Mouse (Mus musculus) kidney, postnatal 36 days (tissue): ENCODE data around the gene Med11.
A peak's percentile ranks its signal among the peaks of the same experiment; 100 is the strongest.
"Not testable (repeated sequence)": the region's sequence is repeated elsewhere in the genome, so short reads cannot be mapped to it uniquely, and the experiment has no call there.

Source experiments
- DNase-seq, 2 experiments: peaks; one replicate each; pipeline ENCODE4 v3.0.0; 2021 to 2022; ENCODE audit warnings: mixed read lengths in 2 of 2

The Med11 gene

DNA sequence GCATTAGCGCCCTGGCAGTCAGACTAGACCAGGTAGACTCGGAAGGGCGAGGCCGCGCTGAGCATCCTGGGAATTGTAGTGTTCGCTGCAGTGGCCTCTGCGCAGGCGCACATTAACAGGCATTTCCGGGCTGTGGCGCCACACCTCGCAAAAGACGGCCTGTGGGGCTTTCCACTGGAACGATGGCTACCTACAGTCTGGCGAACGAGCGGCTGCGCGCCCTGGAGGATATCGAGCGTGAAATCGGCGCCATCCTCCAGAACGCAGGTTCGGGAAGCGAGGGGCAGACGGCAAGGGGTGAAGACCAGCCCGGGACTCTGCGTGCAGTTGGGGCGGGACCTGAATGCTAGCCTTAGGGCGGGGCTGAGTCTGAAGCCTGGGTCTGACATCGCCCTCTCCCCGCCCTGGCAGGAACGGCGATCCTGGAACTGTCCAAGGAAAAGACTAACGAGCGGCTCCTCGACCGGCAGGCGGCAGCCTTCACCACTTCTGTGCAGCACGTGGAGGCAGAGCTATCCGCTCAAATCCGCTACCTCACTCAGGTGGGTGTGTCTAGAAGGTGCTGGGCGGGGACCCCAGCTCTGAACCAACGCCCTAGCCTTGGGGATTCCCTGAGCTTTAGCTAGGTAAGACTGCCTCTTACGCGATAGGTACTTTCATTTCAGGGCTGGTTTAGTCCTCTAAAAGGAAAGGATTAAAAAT lies at the start of gene Med11:
Gene Med11 (plus strand): TSS at position 123 of the 702 bp plus-strand sequence.
- DNase-seq: peak; percentile 99

DNA sequence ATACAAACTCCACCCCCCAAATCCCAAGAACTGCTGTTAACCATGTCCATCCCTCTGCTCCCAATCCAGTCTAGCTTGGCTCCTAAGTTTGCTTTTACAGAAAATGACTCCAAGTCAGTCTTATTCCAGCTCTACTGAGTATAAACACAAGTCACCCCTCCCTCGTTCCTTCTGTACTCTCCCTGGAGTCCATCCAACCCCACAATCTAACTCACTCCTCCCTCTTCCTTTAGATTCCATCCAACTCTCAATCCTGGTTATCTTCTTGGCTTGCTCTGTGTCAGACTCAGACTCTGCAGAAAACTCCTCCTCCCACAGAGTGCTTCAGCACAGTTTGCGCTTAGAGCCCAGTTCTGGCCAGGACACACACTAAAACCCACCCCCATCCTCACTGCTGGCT lies 48.1 kb upstream of the Med11 start:
- DNase-seq: peak in 1 of 2 experiments; percentile 16

DNA sequence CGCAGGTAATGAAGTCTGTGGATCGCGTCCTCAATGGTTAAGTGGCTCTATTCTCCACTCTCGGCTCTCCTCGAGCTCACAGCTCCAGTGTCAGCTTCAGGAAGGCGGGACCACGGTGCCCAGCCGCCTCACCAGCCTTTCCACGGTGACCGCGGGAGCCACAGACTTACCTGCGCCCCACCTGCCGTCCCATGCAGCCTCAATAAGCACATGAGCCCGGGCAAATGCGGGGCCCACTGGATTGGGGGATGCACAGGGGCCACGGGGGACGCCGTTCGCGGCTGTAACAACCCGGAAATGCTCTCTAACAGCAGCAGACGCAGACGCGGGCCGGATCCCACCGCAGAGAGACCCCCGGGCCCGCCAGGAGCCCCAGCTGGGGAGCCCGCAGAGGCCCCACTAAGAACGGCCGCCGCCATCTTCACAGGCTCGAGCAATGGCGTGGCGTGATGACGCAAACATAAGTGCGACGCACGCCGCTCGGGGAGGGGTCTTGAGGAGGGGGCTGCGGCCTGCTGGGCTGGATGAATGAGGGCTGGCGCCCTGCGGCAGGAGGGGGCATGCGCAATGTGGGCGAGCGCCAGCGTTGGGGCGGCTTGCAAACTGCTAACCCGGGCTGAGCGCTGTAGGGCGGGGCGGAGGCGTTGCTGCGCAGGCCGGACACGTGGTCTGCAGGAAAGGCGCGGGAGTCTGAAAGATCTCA lies 42.0 kb upstream of the Med11 start, which contains the start of gene Pelp1:
Gene Pelp1 (minus strand): TSS at position 438 of the 703 bp plus-strand sequence.
- peak; percentile 82 to 88 for DNase-seq

DNA sequence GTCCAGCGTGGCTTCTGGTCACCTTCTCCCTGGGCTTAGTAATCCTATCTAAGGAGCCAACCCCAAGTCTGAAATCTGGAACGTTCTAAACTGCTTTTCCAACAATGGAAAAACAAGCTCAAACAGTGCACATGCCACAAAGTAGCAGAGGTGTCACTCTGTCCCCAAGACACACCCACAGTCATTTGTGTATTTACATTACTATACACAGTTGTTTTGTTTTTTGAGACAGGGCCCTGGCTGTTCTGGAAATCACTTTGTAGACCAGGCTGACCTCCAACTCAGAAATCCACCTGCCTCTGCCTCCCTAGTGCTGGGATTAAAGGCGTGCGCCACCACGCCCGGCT lies 41.4 kb upstream of the Med11 start:
- DNase-seq: no peak

DNA sequence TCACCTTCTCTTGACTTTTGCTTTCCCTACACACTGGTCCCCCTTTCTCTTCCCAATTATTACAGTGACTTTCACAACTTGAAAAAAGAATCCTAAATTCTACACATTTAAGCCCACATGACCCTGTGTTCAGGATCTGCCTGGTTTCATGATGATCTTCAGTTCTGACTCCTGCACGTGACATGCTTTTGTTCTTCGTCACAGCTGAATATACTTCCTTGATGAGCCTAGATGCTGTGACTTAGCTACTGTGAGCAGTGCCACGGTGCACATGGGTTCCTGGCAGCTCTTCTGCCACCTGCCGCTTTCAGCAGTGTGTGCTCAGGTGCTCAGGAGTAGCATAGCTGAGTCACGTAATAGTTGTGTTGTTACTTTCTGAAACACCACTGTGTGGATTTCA lies 39.1 kb upstream of the Med11 start:
- DNase-seq: no peak

DNA sequence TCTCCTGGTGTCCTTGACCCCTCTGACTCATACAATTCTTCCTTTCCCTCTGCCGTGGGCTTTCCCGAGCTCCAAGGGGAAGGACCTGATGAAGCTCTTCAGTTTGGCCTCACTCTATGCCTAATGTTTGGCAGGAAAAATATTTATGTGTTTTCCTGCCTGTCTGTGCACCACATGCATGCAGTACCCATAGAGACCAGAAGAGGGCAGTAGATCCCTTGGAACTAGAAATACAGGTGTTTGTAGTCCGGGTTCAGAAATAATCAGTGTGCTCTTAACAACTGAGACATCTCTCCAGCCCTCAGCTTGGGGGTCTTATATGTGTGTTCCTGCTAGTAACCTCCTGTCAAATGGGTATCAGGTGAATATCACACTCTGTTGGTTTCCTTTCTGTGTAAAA lies 37.8 kb upstream of the Med11 start:
- DNase-seq: peak; percentile 80 to 91

DNA sequence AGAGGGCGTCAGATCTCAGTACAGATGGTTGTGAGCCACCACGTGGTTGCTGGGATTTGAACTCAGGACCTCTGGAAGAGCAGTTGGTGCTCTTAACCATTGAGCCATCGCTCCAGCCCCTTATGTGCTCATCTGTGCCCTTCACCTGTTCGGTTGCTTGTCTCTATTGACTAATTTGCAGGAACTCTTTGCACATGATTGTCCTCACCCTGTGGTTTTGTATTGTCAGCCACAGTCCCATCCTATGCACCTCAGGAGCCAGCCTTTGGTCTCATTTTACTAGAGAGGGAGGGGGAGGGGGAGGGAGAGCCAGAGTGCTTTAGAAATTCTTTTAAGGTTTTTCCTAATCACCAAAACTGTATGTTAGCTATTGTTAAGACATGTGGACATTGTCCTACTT lies 33.5 kb upstream of the Med11 start:
- DNase-seq: no peak

DNA sequence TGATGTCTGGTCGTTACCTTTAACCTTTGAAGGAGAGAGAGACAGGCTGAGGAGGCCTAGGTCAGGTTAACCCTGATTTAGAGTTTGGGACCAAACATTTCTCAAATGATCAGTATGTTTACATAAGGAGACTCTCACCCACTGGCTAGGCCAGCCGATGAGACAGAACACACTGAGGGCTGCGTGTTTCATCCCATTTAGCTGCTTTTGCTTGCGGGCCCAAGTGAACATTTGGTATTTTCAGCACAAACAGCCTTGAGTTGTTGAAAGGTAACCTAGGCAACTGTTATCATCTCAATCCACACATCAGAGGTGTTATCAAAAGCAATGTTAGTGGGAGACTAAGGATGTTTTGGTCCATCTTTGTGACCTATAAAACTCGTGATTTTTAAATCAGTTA lies 32.2 kb upstream of the Med11 start:
- DNase-seq: no peak

DNA sequence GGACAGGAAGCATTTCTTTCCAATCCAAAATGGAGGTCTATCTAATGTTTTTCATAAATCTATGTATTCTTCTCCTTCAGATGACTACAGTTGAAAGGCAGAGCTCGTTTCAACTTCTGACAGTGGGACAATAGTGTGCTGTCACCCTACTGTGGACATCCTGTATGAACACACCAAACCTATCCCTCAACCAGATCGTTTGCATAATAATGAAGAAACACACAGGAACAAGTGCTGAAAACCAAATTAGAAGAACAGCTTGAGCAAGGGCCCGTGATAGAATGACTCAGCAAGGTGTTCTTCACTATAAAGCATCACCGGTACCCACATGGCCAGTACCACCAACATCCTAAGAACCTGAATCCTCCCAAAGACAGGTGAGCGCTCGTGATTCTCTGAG lies 25.1 kb upstream of the Med11 start:
- not testable (repeated sequence) for DNase-seq

DNA sequence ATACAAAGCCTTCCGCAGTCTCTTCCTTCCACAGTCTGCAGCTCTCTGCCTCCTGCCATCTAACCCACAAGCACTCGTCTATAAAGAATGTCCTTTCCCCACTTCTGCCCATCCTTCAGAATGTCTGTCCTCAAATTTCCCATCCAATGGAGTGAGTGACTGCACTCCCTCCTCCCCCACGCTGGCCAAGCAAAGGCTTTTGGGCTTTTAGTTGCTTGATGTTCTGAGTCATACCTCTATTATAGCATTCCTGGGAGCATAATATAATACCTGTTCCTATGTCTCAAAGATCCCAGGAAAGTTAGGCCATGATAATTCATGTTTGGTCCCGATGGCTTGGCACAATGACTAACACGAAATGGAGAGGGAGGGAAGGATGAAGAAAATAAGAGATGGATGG lies 20.1 kb upstream of the Med11 start:
- DNase-seq: no peak

DNA sequence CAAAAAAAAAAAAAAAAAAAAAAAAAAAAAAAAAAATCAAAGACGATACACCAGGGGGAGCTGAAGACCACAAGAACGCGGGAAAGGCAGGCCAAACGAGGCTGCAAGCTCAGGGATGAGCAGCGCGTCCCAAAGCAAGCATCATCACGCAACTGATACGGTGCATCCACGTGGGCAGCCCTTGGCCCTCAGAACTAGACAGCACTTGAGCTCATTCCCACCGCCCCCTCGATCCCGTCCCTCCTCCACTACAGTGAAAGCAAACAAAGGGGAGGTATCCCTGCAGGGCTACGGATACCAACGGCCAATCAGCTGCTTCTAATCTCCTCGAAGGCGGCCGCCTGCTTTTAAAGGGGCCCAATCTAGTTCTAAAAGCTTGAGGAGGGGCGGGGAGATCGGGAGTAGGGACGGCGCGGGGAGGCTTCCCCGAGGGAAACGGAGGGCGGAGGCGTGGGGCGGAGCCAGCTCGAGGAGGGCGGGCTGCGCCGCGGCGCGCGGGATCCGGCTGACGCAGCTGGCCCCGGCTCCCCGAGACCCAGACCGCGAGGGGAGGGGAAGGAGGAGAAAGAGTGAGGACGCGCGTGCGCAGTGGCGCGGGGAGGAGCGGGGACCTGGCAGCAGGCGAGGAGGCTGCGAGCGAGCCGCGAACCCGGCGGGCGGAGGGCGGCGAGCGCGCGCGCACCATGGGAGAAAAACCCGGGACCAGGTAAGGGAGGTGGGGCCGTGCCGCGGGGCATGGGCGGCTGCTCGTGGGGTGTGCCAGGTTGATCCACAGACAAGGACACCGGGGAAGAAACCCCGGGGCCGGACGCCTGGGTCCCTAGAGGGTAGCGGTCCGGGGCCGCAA lies 19.4 kb upstream of the Med11 start, which contains the start of gene Arrb2:
Gene Arrb2 (plus strand): TSS at position 588 of the 847 bp plus-strand sequence.
- DNase-seq: peak; percentile 98 to 99

DNA sequence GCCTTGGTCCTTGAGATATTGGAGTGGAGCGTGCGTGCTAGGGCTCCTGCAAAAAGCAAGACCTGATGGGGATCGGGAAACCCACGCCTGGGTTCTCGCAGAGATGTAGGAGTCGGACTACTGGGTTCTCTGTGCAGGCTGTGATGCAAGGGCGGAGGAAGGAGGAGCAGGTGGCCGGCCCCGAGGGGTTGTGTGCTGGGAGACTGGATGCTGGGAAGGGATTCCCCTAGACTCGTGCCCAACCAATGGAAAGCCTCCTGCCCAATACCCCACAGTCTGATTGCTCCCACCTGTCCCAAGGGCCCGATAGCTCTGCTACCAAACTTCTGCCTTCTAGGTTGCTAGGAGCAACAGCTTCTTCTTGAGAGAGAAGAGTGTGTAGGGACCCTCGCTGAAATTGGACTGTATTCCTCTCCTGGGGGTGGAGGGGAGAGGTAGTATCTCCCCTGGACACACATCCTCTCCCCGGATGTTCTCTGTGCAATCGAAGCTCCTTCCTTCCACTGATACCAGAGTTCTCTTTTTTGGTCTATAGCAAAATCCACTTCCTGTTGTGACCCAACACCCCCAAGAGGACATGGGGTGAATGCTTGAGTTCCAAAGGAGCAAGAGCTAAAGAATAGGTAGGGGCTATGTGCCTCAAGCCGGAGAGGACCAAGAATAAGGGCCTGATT lies 18.7 kb upstream of the Med11 start:
- no peak for DNase-seq

DNA sequence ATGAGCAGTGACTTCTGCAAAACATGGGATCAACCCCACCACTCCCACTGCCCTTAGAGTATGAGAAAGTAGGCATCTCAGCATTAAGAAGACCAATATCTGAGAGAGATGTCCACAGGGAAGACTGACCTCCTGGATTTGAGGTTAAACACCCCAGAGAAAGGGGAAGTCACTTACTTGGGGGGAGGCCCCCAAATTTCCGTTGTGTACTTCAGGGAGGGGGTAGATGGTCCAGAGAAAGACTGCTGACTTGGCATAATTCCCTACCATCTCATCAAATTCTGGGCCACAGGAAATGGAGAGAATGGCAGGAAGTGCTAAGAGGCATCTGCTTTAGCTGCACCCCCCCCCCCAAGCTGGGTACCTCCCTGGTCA lies 18.2 kb upstream of the Med11 start:
- DNase-seq: no peak

DNA sequence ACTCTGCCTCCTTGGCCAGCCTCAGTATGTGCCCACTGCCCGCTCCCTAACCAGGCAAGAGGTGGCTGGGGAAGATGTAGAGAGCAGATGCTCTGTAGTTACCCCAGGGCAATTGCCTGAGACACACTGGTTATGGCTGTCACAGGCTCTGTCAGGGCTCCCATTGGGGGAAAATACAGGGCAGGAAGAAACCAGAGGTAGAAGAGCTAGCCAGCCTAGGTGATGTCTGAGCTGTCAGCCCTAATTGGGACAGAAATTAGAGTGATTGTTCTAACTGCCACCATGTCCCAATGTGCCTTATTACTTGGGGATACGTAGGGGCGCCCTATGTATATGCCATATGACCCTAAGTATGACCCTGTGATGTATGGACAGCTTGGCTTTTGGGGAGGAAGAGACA lies 17.8 kb upstream of the Med11 start:
- no peak for DNase-seq

DNA sequence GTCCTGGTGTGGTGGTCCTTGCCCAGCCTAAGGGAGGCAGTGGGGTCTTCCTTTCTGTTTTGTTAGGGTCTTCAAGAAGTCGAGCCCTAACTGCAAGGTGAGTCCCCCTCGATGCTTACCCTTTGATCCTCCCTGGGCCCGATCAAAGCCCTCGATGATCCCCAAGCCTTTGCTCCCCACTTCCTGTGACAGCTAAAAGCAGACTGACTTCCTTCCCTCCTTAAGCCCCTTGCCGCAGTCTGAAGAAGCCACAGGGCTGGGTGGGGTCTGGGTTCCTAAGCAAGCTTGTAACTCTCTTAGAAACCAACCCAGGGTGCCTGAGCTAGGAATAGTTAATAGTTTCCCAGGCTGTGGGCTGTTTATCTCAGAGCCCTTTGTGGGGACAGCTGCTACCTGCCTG lies 16.2 kb upstream of the Med11 start:
- no peak for DNase-seq

DNA sequence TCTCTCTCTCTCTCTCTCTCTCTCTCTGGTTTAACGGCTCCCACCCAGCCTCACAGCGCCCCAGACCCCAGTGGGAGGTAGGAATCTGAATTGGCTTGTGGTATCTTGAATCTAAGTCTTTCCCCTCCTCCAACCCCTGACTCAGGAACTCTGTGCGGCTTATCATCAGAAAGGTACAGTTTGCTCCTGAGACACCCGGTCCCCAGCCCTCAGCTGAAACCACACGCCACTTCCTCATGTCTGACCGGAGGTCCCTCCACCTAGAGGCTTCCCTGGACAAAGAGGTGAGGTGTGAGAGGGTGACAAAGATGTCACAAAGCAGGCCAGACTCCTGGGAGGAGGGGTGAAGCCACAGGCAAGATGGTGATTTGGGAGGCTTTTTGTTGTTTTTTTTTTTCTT lies 14.3 kb upstream of the Med11 start:
- no peak for DNase-seq

DNA sequence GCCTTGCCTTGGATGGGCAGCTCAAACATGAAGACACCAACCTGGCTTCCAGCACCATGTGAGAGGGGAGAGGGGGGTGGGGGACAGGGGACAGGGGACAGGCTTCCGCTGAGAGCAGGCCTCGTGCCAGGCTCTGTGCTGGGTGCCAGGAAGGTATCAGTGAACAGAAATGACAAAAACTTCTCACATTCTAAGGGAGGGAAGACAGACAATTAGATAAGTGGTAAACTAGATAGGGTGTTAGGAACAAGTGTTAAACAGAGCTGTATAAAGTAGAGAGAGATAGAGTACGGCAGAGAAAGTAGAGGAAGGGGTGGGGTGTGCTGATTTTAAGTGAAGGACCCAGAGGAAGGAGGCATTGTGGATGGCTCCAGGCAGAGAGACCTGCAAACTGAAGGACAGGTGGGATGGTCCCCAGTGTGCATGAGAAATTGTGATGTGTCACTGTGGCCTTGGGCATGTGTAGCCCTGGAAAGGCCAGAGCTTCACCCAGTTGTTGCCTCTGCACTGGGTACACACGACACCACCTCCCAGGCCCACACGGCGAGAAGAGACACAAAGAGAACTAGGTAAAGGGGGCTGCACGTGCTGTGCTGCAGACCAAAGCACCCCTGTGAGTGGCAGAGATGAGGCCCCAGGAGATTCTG lies 12.9 kb upstream of the Med11 start:
- no peak for DNase-seq

DNA sequence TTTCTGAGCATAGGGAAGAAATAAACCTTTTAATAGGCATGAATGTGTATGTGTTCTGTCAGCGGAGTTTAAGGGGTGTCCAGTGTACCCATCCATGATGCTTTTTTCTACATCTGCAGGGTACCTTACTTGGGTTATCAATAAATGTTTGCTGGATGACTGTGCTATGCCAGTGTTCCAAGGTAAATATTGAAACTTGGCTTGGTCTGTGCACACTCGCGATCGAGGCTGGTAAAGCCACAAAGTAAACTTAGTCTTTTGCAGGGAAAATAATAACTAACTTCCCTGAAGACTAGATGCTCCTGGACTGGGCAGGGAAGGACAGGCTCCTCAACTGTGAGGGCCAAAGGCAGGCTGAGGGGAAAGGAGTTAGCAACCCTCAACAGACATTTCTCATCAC lies 11.1 kb upstream of the Med11 start:
- DNase-seq: no peak

DNA sequence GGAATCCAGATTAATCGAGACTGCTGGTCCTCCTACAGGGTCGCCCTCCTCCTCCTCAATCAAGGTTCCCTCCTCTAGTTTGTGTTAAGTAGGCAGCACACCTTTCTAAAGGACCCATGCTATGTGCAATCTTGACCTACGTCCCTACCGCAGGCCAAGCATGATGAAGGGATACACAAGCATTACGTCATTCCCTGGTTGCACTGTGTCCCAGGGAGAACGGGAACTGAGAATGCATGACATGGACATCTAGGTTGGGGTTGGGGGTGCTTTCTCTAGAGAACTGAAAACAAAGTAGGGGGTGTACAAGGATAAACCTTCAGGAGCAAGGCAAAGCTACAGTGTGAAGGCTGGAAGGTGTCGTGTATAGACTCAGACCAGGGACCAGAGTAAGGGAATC lies 9.8 kb upstream of the Med11 start:
- no peak for DNase-seq

DNA sequence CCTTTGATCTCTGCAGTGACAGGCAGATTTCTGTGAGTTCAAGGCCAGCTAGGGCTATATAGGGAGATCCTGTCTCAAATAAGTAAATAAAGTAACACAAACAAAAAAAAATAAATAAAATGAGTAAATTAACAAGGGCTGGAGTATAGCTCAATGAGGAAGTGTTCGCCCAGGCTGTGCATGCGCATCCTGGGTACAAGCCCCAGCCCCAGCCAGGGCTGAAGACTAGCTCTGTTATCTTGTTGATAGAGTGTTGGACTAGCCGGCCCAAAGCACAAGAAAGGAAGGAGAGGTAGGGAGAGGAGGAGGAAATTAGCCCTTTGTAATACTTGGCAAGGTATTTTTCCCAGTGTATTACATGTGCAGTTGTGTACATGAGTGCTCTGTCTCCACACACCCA lies 7.8 kb upstream of the Med11 start:
- DNase-seq: no peak

DNA sequence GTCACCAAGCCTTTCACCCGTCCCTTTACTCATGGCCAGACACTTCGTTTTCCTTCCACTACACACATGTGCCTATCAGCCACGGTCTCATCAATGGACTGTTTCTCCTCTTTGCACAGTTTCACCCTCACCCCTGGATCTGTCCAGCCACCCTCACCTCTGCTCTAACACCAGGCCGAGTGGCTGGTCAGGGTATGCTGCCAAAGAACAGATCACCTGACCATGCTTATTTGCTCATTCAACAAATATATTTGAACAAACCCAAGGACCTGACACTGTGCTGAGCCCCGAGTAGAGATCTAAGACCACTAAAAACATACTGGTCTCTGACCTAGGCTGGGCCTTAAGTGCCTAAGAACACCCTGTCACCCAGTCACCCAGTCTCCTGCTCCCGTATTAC lies 7.1 kb upstream of the Med11 start:
- no peak for DNase-seq

DNA sequence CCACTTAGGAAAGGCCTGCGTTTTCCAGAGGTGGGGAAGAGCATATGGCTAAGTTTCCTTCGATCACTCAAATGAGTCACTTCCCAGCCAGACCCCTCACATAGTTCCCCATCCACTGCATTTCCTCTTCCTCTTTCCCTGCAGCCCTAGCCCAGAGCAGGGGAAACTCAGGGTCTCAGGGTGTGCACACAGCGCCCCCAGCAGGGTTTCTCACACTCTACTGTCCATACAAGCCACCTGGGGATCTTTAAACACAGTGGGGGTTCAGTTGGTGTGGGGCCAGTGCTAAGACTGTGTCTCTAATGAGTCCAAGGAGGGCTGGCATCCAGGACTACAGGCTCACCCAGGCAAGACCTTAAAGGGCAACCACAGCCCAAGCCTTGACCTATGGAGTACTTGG lies 5.0 kb upstream of the Med11 start:
- DNase-seq: no peak

DNA sequence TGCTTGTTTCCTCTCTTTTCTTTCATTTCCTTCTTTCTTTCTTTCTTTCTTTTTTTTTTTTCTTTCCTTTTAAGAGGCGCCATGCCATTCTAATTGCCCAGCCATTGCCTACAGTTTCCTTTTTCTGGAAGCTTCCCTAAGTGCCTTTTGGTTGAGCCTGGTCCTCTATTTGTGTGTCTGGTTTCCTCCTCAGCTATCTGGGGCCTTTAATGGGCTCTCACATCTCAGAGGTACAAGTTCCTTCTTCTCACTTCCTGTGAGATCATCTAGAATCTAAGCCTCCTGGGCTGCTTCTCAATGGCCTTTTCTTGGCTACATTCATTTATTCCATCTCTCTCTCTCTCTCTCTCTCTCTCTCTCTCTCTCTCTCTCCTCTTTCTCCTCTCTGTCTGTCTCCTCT lies 4.3 kb upstream of the Med11 start:
- no peak for DNase-seq
